Mouse (Mus musculus): ENCODE data around the gene Wnt7a. TPM values are rescaled to one million over a fixed set of nuclear protein-coding genes. Genes with fewer than 3 reads are reported as not detected.

Gene Wnt7a
- polyA plus RNA-seq (2012; rRNA removed), result 7.2 and 7.5 TPM in 2 replicates

DNA sequence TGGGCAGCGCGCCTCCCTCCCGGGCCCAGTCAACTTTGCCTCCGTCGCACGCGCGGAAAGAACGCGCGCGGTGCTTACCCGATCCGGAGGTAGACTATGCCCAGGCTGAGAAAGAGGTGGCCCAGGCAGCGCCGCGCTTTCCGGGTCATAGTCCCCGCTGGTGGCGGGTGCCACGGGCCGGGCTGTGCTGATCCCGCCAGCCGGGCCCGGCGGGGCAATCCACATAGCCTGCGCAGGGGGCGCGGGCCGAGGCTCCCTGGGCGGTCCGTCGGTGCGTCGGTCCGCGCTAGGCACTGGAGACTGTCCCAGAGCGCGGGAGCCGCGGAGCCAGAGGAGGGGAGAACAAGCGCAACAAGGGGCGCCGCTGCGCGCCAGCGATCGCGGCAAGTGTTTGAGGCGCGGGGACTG lies at the start of gene Wnt7a:
Wnt7a (minus strand) TSS at position 403 of the 408 bp plus-strand sequence.

Other genes starting within 250 kb of the Wnt7a start
- 32.4 and 74.0 TPM in 2 replicates for gene Fbln2, start 198.9 kb downstream of the Wnt7a start, polyA plus RNA-seq (2012; rRNA removed)
- 10.1 and 11.2 TPM in 2 replicates for gene Chchd4, start 62.2 kb upstream of the Wnt7a start, polyA plus RNA-seq (2012; rRNA removed)
- 40.2 and 52.0 TPM in 2 replicates for gene Tmem43, start 62.3 kb upstream of the Wnt7a start, polyA plus RNA-seq (2012; rRNA removed)
- 16.5 and 20.4 TPM in 2 replicates for gene Xpc, start 104.5 kb upstream of the Wnt7a start, polyA plus RNA-seq (2012; rRNA removed)
- gene Lsm3, start 104.6 kb upstream of the Wnt7a start, polyA plus RNA-seq (2012; rRNA removed), result 189 and 202 TPM in 2 replicates

Measured in central nervous system, embryonic 11.5 days (tissue).